Mouse (Mus musculus): ENCODE measurements at regions not wholly inside any gene's neighbourhood (a gene's known extent, or its start where the extent isn't known, plus 50 kb on each side); places are given as distances from the start of the nearest gene placed in this dataset.

DNA sequence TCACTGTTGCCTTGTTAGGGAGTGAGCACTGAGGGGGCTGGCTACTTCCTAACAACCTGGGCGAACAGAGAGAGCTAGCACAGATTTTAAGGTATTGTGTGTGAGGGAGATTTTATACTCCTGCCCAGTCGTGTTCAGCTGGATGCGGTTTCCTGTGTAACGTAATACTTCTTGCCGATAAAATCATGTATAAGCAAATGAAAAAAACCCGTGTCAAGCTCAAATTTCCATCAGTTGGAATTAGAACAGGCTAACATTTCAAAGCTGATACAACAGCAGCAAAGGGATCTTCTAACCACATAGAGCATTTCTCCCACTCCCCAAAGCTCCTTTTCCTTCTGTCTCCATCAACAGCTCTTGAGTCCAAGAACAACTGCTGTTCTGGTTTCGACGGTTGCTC lies 459.8 kb upstream of the Ubash3b start:
- Histone ChIP-seq H3K36me3 (ENCODE audit: control insufficient read depth) (no peaks in the 10 kb centered on the region), H3K9me3 (ENCODE audit: control insufficient read depth, low read length) (no peaks in the 10 kb centered on the region), H3K27me3 (ENCODE audit: control insufficient read depth) (no peaks in the 10 kb centered on the region), H3K4me3 (replicated peaks) (no peak overlapping the region), H3K4me1 (ENCODE audit: control insufficient read depth) (no peaks in the 10 kb centered on the region)
- no peak for TF ChIP-seq GATA1 (IDR thresholded peaks at IDR 0.05; ENCODE audit: low read length)
- TF ChIP-seq TAL1 (IDR thresholded peaks at IDR 0.05; ENCODE audit: low read length) = no peak

DNA sequence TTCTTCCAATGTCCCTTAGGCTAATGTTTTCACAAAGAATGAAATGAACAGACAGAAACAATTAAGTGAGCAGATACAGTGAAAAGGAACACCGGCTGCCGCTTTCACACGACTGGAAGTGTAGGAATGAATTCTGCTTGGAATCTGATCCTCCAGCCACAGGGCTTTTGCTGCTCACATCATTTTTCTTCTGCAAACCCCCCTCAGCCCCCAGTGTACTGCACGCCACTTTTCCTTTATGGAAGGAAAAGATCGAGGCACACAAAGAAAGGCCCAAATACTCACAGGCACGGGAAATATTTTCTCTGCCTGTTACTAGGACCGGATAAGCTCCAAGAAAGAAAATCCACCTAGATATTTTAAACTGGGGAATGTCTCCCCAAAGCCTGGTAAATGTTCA lies 452.5 kb upstream of the Ubash3b start:
- no peak for TF ChIP-seq TAL1 (IDR thresholded peaks at IDR 0.05; ENCODE audit: low read length)
- TF ChIP-seq GATA1 (IDR thresholded peaks at IDR 0.05; ENCODE audit: low read length) = no peak
- H3K36me3 ChIP-seq (ENCODE audit: control insufficient read depth) = no peaks in the 10 kb centered on the region

DNA sequence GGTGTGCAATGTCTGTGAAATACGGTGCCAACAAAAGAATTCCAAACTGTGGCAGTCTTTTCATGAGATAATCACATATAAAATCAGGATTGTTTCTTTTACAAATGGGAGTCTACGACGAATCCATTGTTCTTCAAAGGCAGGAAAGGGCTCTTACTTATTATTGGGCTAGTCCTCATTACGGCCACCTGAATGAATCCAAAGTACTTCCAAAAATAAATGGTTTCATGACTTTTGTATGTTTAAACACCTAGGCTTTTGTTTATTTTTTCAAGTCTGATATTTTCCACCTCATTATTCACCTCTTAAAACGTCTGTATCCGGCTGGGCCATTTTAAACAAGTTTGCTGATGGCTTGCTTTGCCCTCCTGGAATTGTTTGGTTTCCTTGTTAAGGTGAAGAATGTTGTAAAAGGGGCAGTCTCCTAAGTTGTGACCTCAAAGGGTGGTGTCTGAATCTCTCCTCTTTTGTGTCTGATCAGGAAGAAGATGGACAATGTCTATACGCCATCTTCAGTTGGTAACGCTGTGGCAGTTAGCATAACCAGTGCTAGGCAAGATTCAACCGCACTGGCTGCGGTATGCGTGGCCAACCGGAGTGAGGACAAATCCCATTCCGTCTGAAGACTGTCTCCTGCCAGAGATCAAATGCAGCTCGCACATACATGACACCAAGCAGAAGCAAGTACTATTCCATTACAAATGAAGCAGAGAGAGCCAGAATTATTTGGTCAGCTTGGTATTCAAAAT lies 451.5 kb upstream of the Ubash3b start:
- no peak for TF ChIP-seq GATA1 (IDR thresholded peaks at IDR 0.05; ENCODE audit: low read length)
- TF ChIP-seq TAL1 (IDR thresholded peaks at IDR 0.05; ENCODE audit: low read length) = no peak
- H3K36me3 ChIP-seq (ENCODE audit: control insufficient read depth) = no peaks in the 10 kb centered on the region
- no peaks in the 10 kb centered on the region for H3K27me3 ChIP-seq (ENCODE audit: control insufficient read depth)
- H3K4me3 ChIP-seq (replicated peaks) = no peak overlapping the region
- no peaks in the 10 kb centered on the region; the same call in 1 of the 2 replicates for H3K9me3 ChIP-seq (ENCODE audit: control insufficient read depth, low read length)
- H3K4me1 ChIP-seq (ENCODE audit: control insufficient read depth) = no peaks in the 10 kb centered on the region

More for the DNA sequence above, 452.5 kb upstream of the Ubash3b start:
- H3K9me3 ChIP-seq (ENCODE audit: control insufficient read depth, low read length) = no peaks in the 10 kb centered on the region; the same call in 1 of the 2 replicates
- no peaks in the 10 kb centered on the region for H3K27me3 ChIP-seq (ENCODE audit: control insufficient read depth)
- no peaks in the 10 kb centered on the region for H3K4me1 ChIP-seq (ENCODE audit: control insufficient read depth)
- no peak overlapping the region for H3K4me3 ChIP-seq (replicated peaks)

DNA sequence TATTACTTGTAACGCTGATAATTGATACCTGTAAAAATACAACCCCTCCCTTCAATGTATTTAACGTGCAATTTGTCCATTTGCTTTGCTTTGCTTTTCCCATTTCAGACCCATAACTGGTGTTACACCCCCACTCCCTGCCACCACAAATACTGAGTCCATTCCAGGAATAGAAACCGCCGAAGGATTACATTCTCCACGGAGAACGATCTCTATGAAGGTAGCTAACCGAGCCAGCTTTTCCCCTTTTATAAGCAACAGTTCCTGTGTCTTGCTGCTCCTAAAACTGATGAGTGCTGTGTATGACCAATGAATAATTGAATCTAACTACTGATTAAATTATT lies 450.9 kb upstream of the Ubash3b start:
- no peaks in the 10 kb centered on the region; the same call in 1 of the 2 replicates for H3K9me3 ChIP-seq (ENCODE audit: control insufficient read depth, low read length)
- TF ChIP-seq GATA1 (IDR thresholded peaks at IDR 0.05; ENCODE audit: low read length) (no peak), TAL1 (IDR thresholded peaks at IDR 0.05; ENCODE audit: low read length) (no peak)
- H3K4me3 ChIP-seq (replicated peaks) = no peak overlapping the region
- H3K27me3 ChIP-seq (ENCODE audit: control insufficient read depth) = no peaks in the 10 kb centered on the region
- no peaks in the 10 kb centered on the region for H3K4me1 ChIP-seq (ENCODE audit: control insufficient read depth)
- no peaks in the 10 kb centered on the region for H3K36me3 ChIP-seq (ENCODE audit: control insufficient read depth)

DNA sequence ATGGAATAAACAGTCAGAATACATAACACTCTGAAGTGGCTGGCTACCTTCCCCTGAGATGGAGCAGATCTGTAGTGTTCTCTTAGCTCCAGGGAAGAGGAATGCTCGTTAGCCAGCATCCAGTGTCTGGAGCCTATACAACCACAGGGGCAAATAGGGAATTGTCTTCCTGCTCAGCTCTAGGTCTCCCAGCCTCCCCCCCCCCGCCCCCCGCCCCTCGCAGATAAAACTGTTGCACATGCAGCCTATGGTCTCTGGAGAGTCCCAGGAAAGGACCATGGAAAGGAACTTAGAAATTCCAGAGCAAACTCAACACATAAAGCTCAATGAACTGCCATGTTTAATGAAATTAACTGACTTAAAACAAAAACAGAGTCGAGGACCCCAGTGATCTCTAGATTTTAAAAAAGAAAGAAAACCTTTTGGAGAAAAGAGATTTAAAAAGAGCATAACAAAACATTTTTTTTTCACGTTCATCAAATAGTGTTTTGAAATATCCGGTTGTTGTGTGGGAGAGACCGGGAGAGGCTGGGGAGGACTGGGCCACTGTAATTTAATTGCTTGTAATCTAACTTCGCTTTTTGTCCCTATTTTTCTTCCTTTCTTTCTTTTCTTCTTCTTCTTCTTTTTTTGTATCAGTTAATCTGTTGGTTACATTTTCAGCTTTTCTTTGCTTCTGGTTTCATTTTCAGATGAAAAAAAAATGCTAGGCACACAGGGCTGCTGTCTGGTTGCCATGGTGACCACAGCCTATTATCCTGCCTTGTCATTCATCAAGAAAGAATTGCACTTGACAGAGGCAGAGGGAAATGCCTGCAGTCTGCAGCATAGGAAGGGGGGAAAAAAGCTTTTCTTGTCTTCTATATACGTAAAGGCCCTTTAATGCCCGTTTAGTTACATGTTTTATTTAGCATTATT lies 450.3 kb upstream of the Ubash3b start:
- TF ChIP-seq GATA1 (IDR thresholded peaks at IDR 0.05; ENCODE audit: low read length) (no peak), TAL1 (IDR thresholded peaks at IDR 0.05; ENCODE audit: low read length) (no peak)
- no peaks in the 10 kb centered on the region for H3K36me3 ChIP-seq (ENCODE audit: control insufficient read depth)

DNA sequence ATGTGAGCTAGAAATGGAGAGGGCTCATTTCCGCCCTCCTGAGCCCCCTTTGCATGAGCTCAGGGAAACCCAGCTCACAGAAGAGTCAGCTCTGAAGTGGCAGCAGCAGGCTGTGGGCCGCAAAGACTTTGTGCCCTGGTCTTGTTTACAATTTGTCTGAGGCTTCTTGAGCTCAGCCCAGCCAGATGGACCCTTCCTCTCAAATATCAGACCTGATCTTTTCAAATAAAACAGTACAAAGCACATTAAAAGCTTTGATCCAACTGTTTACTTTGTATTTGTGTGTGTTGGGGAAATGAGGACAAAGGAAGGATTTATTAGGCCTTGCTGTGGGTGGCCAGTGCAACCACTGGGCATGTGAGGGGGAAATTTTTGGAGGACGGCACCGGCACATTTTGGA lies 448.9 kb upstream of the Ubash3b start:
- H3K4me1 ChIP-seq (ENCODE audit: control insufficient read depth) = no peaks in the 10 kb centered on the region
- H3K27me3 ChIP-seq (ENCODE audit: control insufficient read depth) = no peaks in the 10 kb centered on the region
- TF ChIP-seq TAL1 (IDR thresholded peaks at IDR 0.05; ENCODE audit: low read length) (no peak), GATA1 (IDR thresholded peaks at IDR 0.05; ENCODE audit: low read length) (no peak)
- H3K9me3 ChIP-seq (ENCODE audit: control insufficient read depth, low read length) = no peaks in the 10 kb centered on the region; the same call in 1 of the 2 replicates
- no peaks in the 10 kb centered on the region for H3K36me3 ChIP-seq (ENCODE audit: control insufficient read depth)
- H3K4me3 ChIP-seq (replicated peaks) = no peak overlapping the region

More for the DNA sequence above, 450.3 kb upstream of the Ubash3b start:
- H3K4me3 ChIP-seq (replicated peaks) = no peak overlapping the region
- no peaks in the 10 kb centered on the region; the same call in 1 of the 2 replicates for H3K9me3 ChIP-seq (ENCODE audit: control insufficient read depth, low read length)
- no peaks in the 10 kb centered on the region for H3K4me1 ChIP-seq (ENCODE audit: control insufficient read depth)
- no peaks in the 10 kb centered on the region for H3K27me3 ChIP-seq (ENCODE audit: control insufficient read depth)

DNA sequence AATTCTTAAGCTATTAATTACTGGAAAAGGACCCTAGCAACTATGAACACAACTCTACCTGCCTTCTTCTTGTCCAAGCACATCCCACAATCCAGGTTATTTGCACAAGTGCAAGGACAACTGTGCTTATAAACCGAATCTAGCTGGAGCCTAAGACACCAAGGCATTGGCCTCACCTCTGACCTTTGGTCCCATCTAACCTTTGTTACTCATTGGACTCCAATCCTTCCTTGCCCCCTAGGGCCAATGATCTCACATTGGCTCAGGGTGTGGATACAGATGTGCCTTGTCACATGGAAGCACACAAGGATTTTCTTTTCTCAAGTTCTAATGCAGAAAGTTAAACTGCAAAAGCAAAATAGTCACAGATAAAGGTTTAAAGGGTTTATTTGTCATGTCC lies 444.6 kb upstream of the Ubash3b start:
- H3K36me3 ChIP-seq (ENCODE audit: control insufficient read depth) = no peaks in the 10 kb centered on the region
- H3K4me1 ChIP-seq (ENCODE audit: control insufficient read depth) = no peaks in the 10 kb centered on the region
- TF ChIP-seq TAL1 (IDR thresholded peaks at IDR 0.05; ENCODE audit: low read length) (no peak), GATA1 (IDR thresholded peaks at IDR 0.05; ENCODE audit: low read length) (no peak)
- H3K9me3 ChIP-seq (ENCODE audit: control insufficient read depth, low read length) = no peaks in the 10 kb centered on the region
- H3K27me3 ChIP-seq (ENCODE audit: control insufficient read depth) = no peaks in the 10 kb centered on the region
- no peak overlapping the region for H3K4me3 ChIP-seq (replicated peaks)

DNA sequence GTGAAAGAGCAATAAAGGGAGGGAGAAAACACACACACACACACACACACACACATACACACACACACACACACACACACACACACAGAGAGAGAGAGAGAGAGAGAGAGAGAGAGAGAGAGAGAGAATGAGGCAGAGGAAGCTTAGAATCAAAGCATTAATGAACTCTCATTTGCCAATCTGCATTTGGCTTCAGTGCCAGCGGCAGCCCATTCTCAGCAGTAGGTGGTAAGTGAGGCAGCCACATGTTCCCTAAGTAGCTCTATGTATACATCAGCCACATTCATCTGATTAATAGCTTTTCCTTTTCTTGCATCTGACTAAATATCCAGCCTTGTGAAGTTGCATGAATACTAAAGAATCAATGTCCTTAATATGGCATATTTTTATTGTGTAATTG lies 443.4 kb upstream of the Ubash3b start:
- TF ChIP-seq GATA1 (IDR thresholded peaks at IDR 0.05; ENCODE audit: low read length) = no peak
- TF ChIP-seq TAL1 (IDR thresholded peaks at IDR 0.05; ENCODE audit: low read length) = no peak
- no peaks in the 10 kb centered on the region for H3K27me3 ChIP-seq (ENCODE audit: control insufficient read depth)

DNA sequence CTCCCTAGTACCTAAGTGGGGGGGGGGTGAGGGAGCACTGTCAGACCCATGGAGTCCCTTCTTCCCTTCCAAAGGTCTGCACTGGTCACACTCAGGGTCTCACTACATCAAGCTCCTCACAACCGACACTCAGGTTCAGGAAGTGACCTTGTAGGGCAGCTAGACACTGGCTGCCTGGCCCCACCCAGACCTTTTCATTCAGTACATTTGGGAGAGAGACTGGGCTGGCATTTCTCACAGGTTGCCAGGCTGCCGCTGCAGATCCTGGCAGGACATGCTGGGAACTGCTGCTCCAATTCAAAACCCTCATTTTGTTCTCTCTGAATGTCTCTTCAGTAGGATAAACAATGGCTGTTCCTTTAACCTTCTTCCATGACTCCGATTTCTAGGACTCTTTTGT lies 439.3 kb upstream of the Ubash3b start:
- no peaks in the 10 kb centered on the region for H3K36me3 ChIP-seq (ENCODE audit: control insufficient read depth)
- no peaks in the 10 kb centered on the region for H3K4me1 ChIP-seq (ENCODE audit: control insufficient read depth)
- no peaks in the 10 kb centered on the region for H3K27me3 ChIP-seq (ENCODE audit: control insufficient read depth)
- TF ChIP-seq GATA1 (IDR thresholded peaks at IDR 0.05; ENCODE audit: low read length) (no peak), TAL1 (IDR thresholded peaks at IDR 0.05; ENCODE audit: low read length) (no peak)
- H3K9me3 ChIP-seq (ENCODE audit: control insufficient read depth, low read length) = no peaks in the 10 kb centered on the region
- H3K4me3 ChIP-seq (replicated peaks) = no peak overlapping the region

More for the DNA sequence above, 443.4 kb upstream of the Ubash3b start:
- no peak overlapping the region for H3K4me3 ChIP-seq (replicated peaks)
- H3K9me3 ChIP-seq (ENCODE audit: control insufficient read depth, low read length) = no peaks in the 10 kb centered on the region
- H3K36me3 ChIP-seq (ENCODE audit: control insufficient read depth) = no peaks in the 10 kb centered on the region
- no peaks in the 10 kb centered on the region for H3K4me1 ChIP-seq (ENCODE audit: control insufficient read depth)
